9 mouse cellular contexts compared by ENCODE assay signal in genomic region chr10:102158809-102159208, GRCm38 (mm10).
DNase-seq lines count a peak whose midpoint lies in the region; ATAC-seq lines count a peak whose summit lies in the region.
"Had no signal": no experiment of that assay in that cellular context is flagged by ENCODE, and none has a peak within 500 bp of the region (broad histone marks: within the 10 kb centered on the region; RNA-seq: fewer than 3 reads in every experiment).

No protein-coding gene starts in this region.

- H3K27me3 ChIP-seq in heart, embryonic 14.5 days (ENCODE audit: control insufficient read depth, insufficient read depth, low read length) = no peaks in the 10 kb centered on the region
- no peaks in the 10 kb centered on the region for H3K27me3 ChIP-seq in hindbrain, embryonic 15.5 days
- no peaks in the 10 kb centered on the region for H3K27me3 ChIP-seq in liver, embryonic 13.5 days

- no peaks in the 10 kb centered on the region for H3K4me1 ChIP-seq in heart, embryonic 14.5 days (ENCODE audit: control insufficient read depth in 2 of 2, insufficient read depth in 2 of 2, low read length in 2 of 2)
- no peaks in the 10 kb centered on the region for H3K4me1 ChIP-seq in hindbrain, embryonic 15.5 days (replicated peaks)
- H3K4me1 ChIP-seq in liver, embryonic 13.5 days (replicated peaks) = no peaks in the 10 kb centered on the region

- no peaks in the 10 kb centered on the region for H3K9me3 ChIP-seq in heart, embryonic 14.5 days (ENCODE audit: control insufficient read depth, low read length)
- H3K9me3 ChIP-seq in hindbrain, embryonic 15.5 days = no peaks in the 10 kb centered on the region
- H3K9me3 ChIP-seq in liver, embryonic 13.5 days (replicated peaks) = no peaks in the 10 kb centered on the region
- H3K9me3 ChIP-seq: G1E had no signal

- H3K36me3 ChIP-seq in heart, embryonic 14.5 days (ENCODE audit: control insufficient read depth, insufficient read depth, low read length) = no peaks in the 10 kb centered on the region
- no peaks in the 10 kb centered on the region for H3K36me3 ChIP-seq in hindbrain, embryonic 15.5 days
- no peaks in the 10 kb centered on the region for H3K36me3 ChIP-seq in liver, embryonic 13.5 days
- H3K36me3 ChIP-seq: G1E had no signal

- 0 out of 2 replicates have a peak overlapping the region, but pooled peaks have one; percentile 12 for H3K4me2 ChIP-seq in heart, embryonic 14.5 days (ENCODE audit: low read length)
- H3K4me2 ChIP-seq in hindbrain, embryonic 15.5 days = peak overlapping the region; percentile 51
- peak overlapping the region; percentile 24 for H3K4me2 ChIP-seq in liver, embryonic 13.5 days

- H3K4me3 ChIP-seq in heart, embryonic 14.5 days (ENCODE audit: control insufficient read depth in 1 of 2, insufficient read depth in 1 of 2, low read depth in 1 of 2, low read length in 2 of 2) = no peak overlapping the region
- H3K4me3 ChIP-seq in hindbrain, embryonic 15.5 days = peak overlapping the region; percentile 46
- H3K4me3 ChIP-seq in liver, embryonic 13.5 days (replicated peaks) = no peak overlapping the region

- no peak for ATAC-seq in heart, embryonic 14.5 days (ENCODE audit: insufficient number of reproducible peaks, insufficient read depth, low FRiP score, low read depth)
- peak; percentile 90 for ATAC-seq in hindbrain, embryonic 15.5 days (ENCODE audit: low FRiP score, low read depth)
- no peak for ATAC-seq in liver, embryonic 13.5 days (ENCODE audit: low read depth)

- intact Hi-C loops in heart, postnatal 10 days (cut with DNase I) = no loop called here

- WGBS in heart, embryonic 14.5 days = 42% methylated on average over 12 of the region's 12 CpGs
- WGBS in hindbrain, embryonic 15.5 days = 7% methylated on average over 12 of the region's 12 CpGs
- 47% methylated on average over 12 of the region's 12 CpGs for WGBS in liver, embryonic 13.5 days (ENCODE audit: insufficient replicate concordance)

- H3K27ac ChIP-seq in heart, embryonic 14.5 days (replicated peaks in 1 of 2; ENCODE audit: control insufficient read depth in 1 of 2, insufficient read depth in 1 of 2, low read depth in 2 of 2, low read length in 2 of 2) = no peak overlapping the region
- H3K27ac ChIP-seq in hindbrain, embryonic 15.5 days (replicated peaks) = peak overlapping the region; percentile 78
- H3K27ac ChIP-seq in liver, embryonic 13.5 days = no peak overlapping the region

- no peak for DNase-seq in heart, postnatal 10 days
- peak; percentile 25 to 36 for DNase-seq in cerebellum, postnatal 25 days
- DNase-seq in liver, embryonic 13.5 days = no peak
- DNase-seq in thymus, adult 18-20 months = no peak
- no peak for DNase-seq in kidney, postnatal 4 days
- DNase-seq in urinary bladder, postnatal 25 days (ENCODE audit: low spot score) = no peak

- H3K9ac ChIP-seq in heart, embryonic 14.5 days (ENCODE audit: low read length) = no peak overlapping the region
- H3K9ac ChIP-seq in hindbrain, embryonic 15.5 days = peak overlapping the region; percentile 45
- H3K9ac ChIP-seq in liver, embryonic 13.5 days = no peak overlapping the region

Comparison
In these comparisons a context has a peak if more than half of its experiments do, and no peak if none do; other contexts are left out.
1. DNase-seq: peak in cerebellum, postnatal 25 days (2 of 2); none in heart, postnatal 10 days (0 of 2), liver, embryonic 13.5 days (single experiment), thymus, adult 18-20 months (0 of 2), kidney, postnatal 4 days (0 of 2) and urinary bladder, postnatal 25 days (single experiment).
2. Peak in every context shown above with its lines, with median percentiles within 50 percentile points of each other: H3K4me2 ChIP-seq.